Mouse (Mus musculus) testis, adult 2 months (tissue): Measurements from ENCODE around the gene Pnpo.

Source experiments
- CTCF ChIP-seq: fragments of 200-500 bp; IDR thresholded peaks from 2 replicates; pipeline ENCODE4 v1.5.1; 2012; ENCODE audit warnings: low read depth, mild to moderate bottlenecking, inconsistent platforms, low read length, moderate library complexity; ENCODE audit not compliant: control insufficient read depth, insufficient read depth, insufficient replicate concordance
- POLR2A ChIP-seq: fragments of 200-500 bp; IDR thresholded peaks from 2 replicates; pipeline ENCODE4 v1.6.1; 2012; ENCODE audit warnings: low read depth, mild to moderate bottlenecking, inconsistent platforms, low read length, moderate library complexity; ENCODE audit not compliant: control insufficient read depth

- TF ChIP-seq CTCF (no peak), POLR2A (no peak)
Observed at GRCm38 (mm10) chr11:96947849-96948248, 4.1 kb upstream of the Pnpo start.
